8 mouse cellular contexts compared by ENCODE assay signal in the genomic region with DNA sequence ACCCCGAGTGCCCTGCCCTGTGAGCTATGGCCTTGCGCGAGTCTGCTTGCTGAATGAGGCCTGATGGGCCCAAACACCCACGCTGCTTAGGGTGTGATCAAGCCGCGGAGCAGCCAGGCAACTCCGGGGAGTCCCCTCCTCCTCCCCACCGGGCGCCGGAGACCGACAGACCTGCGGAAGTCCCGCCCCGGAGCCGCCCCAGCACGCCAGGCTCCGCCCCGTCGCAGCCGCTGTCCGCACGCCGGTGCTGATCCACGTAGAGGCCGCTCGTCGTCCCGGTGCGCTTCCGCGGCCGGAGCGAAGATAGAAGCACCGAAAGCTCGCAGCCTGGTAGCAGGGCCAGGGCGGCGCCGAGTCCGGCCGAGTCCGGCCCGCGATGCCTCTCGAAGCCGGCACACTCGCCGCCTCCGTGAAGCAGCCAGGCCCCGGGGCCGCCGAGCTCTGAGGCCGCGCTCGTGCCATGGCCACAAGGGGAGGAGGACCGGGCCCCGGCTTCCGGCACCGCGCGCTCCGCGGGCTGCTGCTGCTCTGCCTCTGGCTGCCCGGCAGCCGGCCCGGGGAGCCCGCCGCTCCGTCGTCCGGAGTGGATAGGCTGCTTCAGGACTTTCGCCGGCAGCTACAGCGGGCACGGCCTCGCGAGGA. TPM values are rescaled to one million over a fixed set of nuclear protein-coding genes. Genes with fewer than 3 reads are reported as not detected.
DNase-seq lines count a peak whose midpoint lies in the region; ATAC-seq lines count a peak whose summit lies in the region.

Gene Lrp11 (plus strand): TSS at position 209 of the 642 bp plus-strand sequence.

- peaks cover 31% of the 10 kb centered on the region for H3K4me1 ChIP-seq in hindbrain, embryonic 10.5 days (replicated peaks)

- peak within 1 kb of the TSS; percentile 85 for H3K27ac ChIP-seq in hindbrain, embryonic 10.5 days

- no peaks in the 10 kb centered on the region for H3K36me3 ChIP-seq in hindbrain, embryonic 10.5 days

- H3K27me3 ChIP-seq in hindbrain, embryonic 10.5 days (ENCODE audit: insufficient read depth, poor library complexity, severe bottlenecking) = peaks cover 14% of the 10 kb centered on the region

- H3K4me3 ChIP-seq in hindbrain, embryonic 10.5 days = peak within 1 kb of the TSS; percentile 84

- peak; percentile 96 for DNase-seq in MN1 (ENCODE audit: low spot score)
- peak; percentile 86 for DNase-seq in cerebellum, adult 9-10 months
- DNase-seq in hindbrain, embryonic 10.5 days (ENCODE audit: low spot score) = peak; percentile 92
- DNase-seq in layer of hippocampus, postnatal 10 days (ENCODE audit: low spot score in 2 of 2) = peak; percentile 86 to 90
- DNase-seq in lung, postnatal 10 days = peak; percentile 93
- DNase-seq in ovary, postnatal 36 days (ENCODE audit: low spot score) = peak; percentile 94
- DNase-seq in thymus, postnatal 25 days = peak; percentile 95

- ATAC-seq in frontal cortex, adult (ENCODE audit: low TSS enrichment) = peak; percentile 96

- under 1% methylated on average over 76 of the region's 76 CpGs for WGBS in hindbrain, embryonic 10.5 days

- H3K9me3 ChIP-seq in hindbrain, embryonic 10.5 days = no peaks in the 10 kb centered on the region

RNA-seq across cellular contexts. Expression of gene Lrp11, which starts in this region (rescaled TPM):
- 8.6 and 8.9 TPM in 2 replicates for polyA plus RNA-seq in hindbrain, embryonic 10.5 days (2016; fragmentation: Nextera tagmentation; extraction: Ambion mirVana)
- total RNA-seq in layer of hippocampus, postnatal 10 days (2021) = 100 to 1,000 TPM; 135 to 141 TPM

Comparison
In these comparisons a context has a peak if more than half of its experiments do, and no peak if none do; other contexts are left out.
1. Peak in every context shown above with its lines: DNase-seq, ATAC-seq, H3K4me3 ChIP-seq and H3K27ac ChIP-seq.